Mouse (Mus musculus) spleen, adult 2 months (tissue): Measurements from ENCODE around the gene Tgfb2. TPM values are rescaled to one million over a fixed set of nuclear protein-coding genes. Genes with fewer than 3 reads are reported as not detected.

Source experiments
- DNase-seq, 2 experiments: peaks; one replicate each; pipeline versions ENCODE4 v3.0.0 to v3.0.0-alpha.2; 2012 to 2021; ENCODE audit warnings: low spot score in 2 of 2, low read depth in 1 of 2
- H3K27ac ChIP-seq: fragments of 200-500 bp; 2 replicates; pipeline ENCODE4 v1.5.1; 2012; ENCODE audit warnings: low read length, inconsistent platforms; ENCODE audit not compliant: insufficient read depth
- H3K27me3 ChIP-seq: fragments of 200-500 bp; 2 replicates; pipeline ENCODE4 v1.6.1; 2012; ENCODE audit warnings: mild to moderate bottlenecking, moderate library complexity, low read length, inconsistent platforms; ENCODE audit not compliant: control insufficient read depth, insufficient read depth
- H3K36me3 ChIP-seq: fragments of 200-500 bp; 2 replicates; pipeline ENCODE4 v1.6.1; 2012; ENCODE audit warnings: mild to moderate bottlenecking, low read length, inconsistent platforms; ENCODE audit not compliant: control insufficient read depth, insufficient read depth
- H3K4me1 ChIP-seq: fragments of 200-500 bp; 2 replicates; pipeline ENCODE4 v1.6.1; 2011; ENCODE audit warnings: inconsistent platforms; ENCODE audit not compliant: control insufficient read depth, insufficient read depth, insufficient read length
- H3K4me3 ChIP-seq: fragments of 200-500 bp; 2 replicates; pipeline ENCODE4 v1.5.1; 2011; ENCODE audit warnings: mild to moderate bottlenecking, inconsistent platforms; ENCODE audit not compliant: insufficient read depth, insufficient read length; ENCODE audit errors: extremely low read depth
- CTCF ChIP-seq: fragments of 200-500 bp; IDR thresholded peaks from 2 replicates; pipeline ENCODE4 v1.5.1; 2011; ENCODE audit warnings: mild to moderate bottlenecking, inconsistent platforms; ENCODE audit not compliant: insufficient read depth, insufficient read length, insufficient replicate concordance; ENCODE audit errors: extremely low read depth
- POLR2A ChIP-seq: fragments of 200-500 bp; IDR thresholded peaks from 2 replicates; pipeline ENCODE4 v1.6.1; 2011; ENCODE audit warnings: low read depth, low read length, inconsistent platforms
- WGBS: fragments of 180-500 bp; shearing (Covaris S2); methylation state at CpG from one replicate; pipeline ENCODE4 v1.1.7; 2018; 5-methylcytosine and 5-hydroxymethylcytosine counted together
- polyA plus RNA-seq: library from polyadenylated mRNA; depleted of rRNA; stranded (reverse); fragments of >200 nt; gene quantifications from 2 replicates; pipeline ENCODE4 v1.2.3, GENCODE M21; 2012

Gene Tgfb2
- polyA plus RNA-seq, 1 experiment: 0.40 TPM

- TF ChIP-seq CTCF (no peak), POLR2A (no peak)
- WGBS: 82% methylated on average over 4 of the region's 4 CpGs
- H3K27me3 ChIP-seq: no peaks in the 10 kb centered on the region
- no peak overlapping the region for H3K4me3 ChIP-seq
- no peaks in the 10 kb centered on the region for H3K4me1 ChIP-seq
- H3K27ac ChIP-seq: no peak overlapping the region
- DNase-seq: peak in 1 of 2 experiments; percentile 1
- H3K36me3 ChIP-seq: peaks cover 5% of the 10 kb centered on the region
Observed at GRCm38 (mm10) chr1:186714215-186714614, 8.4 kb upstream of the Tgfb2 start.

DNA sequence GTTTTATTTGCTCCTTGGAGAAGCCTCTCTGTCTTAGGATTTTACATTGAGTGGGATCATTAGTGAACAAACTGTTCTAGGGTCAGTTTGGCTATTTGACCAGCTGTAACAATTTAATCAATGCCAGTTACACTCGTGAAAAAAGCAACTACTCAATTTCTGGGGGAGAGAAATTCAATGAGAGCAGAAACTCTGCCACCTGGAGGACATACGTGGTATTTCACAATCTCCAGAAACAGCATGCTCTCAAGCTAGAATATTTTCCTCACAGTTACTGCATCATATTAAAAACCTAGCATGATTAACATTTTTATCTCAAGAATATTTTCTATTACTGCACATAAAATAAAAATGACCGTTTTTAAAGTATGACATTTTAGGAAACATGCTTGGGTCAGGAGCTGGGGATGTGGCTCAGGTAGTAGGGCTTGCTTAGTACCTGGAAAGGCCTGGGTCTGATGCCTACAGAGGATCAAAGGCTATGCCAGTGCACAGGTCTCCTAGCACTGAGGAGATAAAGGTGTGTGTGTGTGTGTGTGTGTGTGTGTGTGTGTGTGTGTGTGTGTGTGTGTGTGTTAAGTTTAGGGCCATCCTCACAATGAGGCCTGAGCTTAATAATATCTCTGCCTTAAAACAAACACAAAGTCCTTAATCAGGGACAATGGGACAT is 7.1 kb upstream of the Tgfb2 start:
- 4% methylated on average over 3 of the region's 3 CpGs for WGBS
- Histone ChIP-seq H3K36me3 (peaks cover 3% of the 10 kb centered on the region), H3K27me3 (no peaks in the 10 kb centered on the region), H3K4me1 (no peaks in the 10 kb centered on the region), H3K27ac (no peak overlapping the region), H3K4me3 (no peak overlapping the region)
- DNase-seq: no peak
- no peak for TF ChIP-seq POLR2A
- 0 out of 2 replicates have a peak, but pooled peaks have one; percentile 5 for TF ChIP-seq CTCF

- WGBS: 2% methylated on average over 50 of the region's 65 CpGs
- H3K36me3 ChIP-seq: no peaks in the 10 kb centered on the region
- TF ChIP-seq CTCF (no peak), POLR2A (no peak)
- peak overlapping the region; percentile 45 for H3K4me3 ChIP-seq
- H3K27me3 ChIP-seq: peaks cover 13% of the 10 kb centered on the region
- peaks cover 11% of the 10 kb centered on the region for H3K4me1 ChIP-seq
- no peak overlapping the region for H3K27ac ChIP-seq
- DNase-seq: no peak
Observed at GRCm38 (mm10) chr1:186705203-186705914, 430 bp downstream of the Tgfb2 start.

- no peak for TF ChIP-seq POLR2A
- TF ChIP-seq CTCF: no peak
- peak in 1 of 2 experiments; percentile 7 for DNase-seq
- Histone ChIP-seq H3K36me3 (no peaks in the 10 kb centered on the region), H3K27me3 (peaks cover 13% of the 10 kb centered on the region), H3K27ac (no peak overlapping the region), H3K4me1 (peaks cover 11% of the 10 kb centered on the region), H3K4me3 (peak overlapping the region; percentile 43)
- WGBS: 2% methylated on average over 36 of the region's 36 CpGs
Observed at GRCm38 (mm10) chr1:186703980-186704701, 1.6 kb downstream of the Tgfb2 start.

DNA sequence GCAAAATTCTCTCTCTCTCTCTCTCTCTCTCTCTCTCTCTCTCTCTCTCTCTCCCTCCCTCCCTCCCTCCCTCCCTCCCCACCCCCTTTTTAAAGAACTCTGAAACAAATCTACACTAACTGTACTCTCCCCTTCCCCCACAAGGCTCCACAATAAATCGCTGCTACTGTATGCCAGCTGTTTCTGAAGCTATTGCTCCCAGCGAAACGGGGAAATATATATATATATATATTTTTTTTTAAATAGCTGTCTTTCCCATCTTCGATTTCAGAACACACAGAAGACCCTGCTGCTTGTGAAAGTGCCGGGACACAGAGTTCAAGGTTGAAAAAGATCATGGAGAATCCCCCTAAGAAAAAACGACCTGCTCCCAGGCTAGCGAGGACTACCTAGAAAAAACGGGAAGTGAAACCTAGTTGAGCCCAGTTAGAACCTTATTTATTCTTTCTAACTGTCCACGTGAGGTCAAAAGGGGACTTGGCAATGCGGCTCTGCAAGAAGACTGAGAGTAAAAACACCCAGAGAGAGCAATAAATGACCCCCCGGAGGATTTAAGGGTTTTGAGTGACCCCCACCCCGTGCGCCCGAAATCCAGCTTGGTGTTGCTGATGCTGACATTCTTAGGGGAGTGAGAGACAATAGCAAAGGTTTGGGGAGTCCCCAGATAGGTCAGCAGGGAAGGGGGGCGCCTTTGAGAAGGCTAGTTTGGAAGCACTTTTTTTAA is 2.4 kb downstream of the Tgfb2 start:
- TF ChIP-seq POLR2A (no peak), CTCF (no peak)
- DNase-seq: peak in 1 of 2 experiments; percentile 9
- H3K27ac ChIP-seq: no peak overlapping the region

More for the DNA sequence above, 2.4 kb downstream of the Tgfb2 start:
- peaks cover 13% of the 10 kb centered on the region for H3K27me3 ChIP-seq
- 3% methylated on average over 15 of the region's 15 CpGs for WGBS
- H3K36me3 ChIP-seq: no peaks in the 10 kb centered on the region
- H3K4me1 ChIP-seq: peaks cover 11% of the 10 kb centered on the region
- H3K4me3 ChIP-seq: peak overlapping the region; percentile 21
